Mouse (Mus musculus): Measurements from ENCODE around the gene Lpin1. TPM values are rescaled to one million over a fixed set of nuclear protein-coding genes. Genes with fewer than 3 reads are reported as not detected.

Gene Lpin1
- polyA plus RNA-seq, 1 experiment = 21.2 TPM

DNA sequence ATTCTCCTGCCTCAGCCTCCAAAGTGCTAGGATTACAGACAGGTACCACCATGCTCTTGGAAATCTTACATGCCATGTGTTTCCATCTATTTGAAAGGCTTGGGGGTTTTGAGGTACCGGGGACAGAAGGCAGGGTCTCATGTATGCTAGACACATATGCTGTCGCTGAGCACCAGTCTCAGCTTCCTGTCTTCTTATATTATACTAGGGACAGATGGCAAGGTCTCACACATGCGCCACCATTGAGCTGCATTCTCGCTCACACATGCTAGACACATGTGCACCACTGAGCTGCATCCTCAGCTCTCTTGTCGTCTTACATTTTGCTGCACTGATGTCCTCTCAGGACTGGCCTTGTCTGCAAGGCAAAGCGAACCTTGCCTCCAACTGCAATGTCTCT lies 8.7 kb upstream of the Lpin1 start:
- no peak for DNase-seq (ENCODE audit: extremely low spot score in 1 of 2, low spot score in 1 of 2)

- DNase-seq (ENCODE audit: extremely low spot score in 1 of 2, low spot score in 1 of 2) = peak; percentile 42 to 67
These were observed 7.9 kb upstream of the Lpin1 start for GRCm38 (mm10) chr12:16618512-16619274.

- peak in 1 of 2 experiments; percentile 16 for DNase-seq (ENCODE audit: extremely low spot score in 1 of 2, low spot score in 1 of 2)
These were observed 5.0 kb upstream of the Lpin1 start for GRCm38 (mm10) chr12:16615738-16616137.

- no peak for DNase-seq (ENCODE audit: extremely low spot score in 1 of 2, low spot score in 1 of 2)
These were observed 3.8 kb upstream of the Lpin1 start for GRCm38 (mm10) chr12:16614556-16614955.

DNA sequence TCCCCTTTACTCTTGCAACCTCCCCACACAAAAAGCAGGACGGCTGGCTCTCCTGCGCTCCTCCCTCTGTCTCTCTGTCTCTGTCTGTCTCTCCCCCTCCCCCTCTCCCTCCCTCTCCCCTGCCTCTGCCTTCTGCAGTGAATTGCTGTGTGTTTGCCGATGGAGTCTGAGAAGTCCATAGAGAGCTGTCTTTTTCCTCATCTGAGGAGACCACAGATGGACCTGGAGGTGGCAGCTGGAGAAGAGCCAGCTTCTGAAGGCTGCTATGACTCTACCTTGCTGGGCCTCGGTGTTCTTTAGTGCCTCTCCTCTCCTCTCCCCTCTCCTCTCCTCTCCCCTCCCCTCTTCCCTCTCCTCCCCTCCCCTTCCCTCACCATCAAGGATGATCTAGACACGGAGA lies 5.1 kb downstream of the Lpin1 start:
- DNase-seq (ENCODE audit: extremely low spot score in 1 of 2, low spot score in 1 of 2) = peak; percentile 41 to 51

DNA sequence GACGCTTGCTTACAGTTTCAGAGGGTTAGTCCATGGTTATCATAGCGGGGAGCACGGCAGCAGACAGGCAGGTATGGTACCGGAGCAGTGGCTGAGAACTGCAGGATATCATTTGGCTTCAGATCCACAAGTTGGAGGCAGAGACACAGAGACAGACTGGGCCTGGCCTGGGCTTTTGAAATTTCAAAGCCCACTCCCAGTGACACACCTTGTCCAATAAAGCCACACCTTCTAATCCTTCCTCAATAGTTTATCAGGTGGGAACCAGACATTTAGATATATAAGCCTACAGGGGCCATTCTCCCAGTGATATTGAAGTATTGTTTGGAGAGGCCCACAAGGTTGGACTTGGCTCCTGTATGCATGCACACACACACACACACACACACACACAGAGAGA lies 8.5 kb downstream of the Lpin1 start:
- no peak for DNase-seq (ENCODE audit: extremely low spot score in 1 of 2, low spot score in 1 of 2)

DNA sequence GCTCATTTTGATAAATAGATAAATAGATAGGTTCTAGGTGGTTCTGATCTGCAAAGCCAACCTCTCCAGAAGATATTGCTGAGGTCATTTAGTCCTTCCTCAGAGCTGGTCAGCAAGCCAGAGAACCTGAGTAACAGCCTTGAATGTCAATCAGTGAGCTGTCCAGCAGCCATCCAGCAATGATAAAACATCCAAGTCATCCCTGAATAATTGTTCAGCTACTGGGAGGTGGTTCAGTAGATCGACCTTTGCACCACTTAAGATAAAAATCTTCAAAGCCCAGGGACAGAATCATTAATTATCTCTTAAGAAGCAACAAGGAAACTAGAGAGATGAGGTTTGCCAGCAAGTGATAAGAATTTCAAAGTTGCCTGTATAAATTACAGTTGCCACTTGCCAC lies 10.4 kb downstream of the Lpin1 start:
- no peak for DNase-seq (ENCODE audit: extremely low spot score in 1 of 2, low spot score in 1 of 2)

- DNase-seq (ENCODE audit: extremely low spot score in 1 of 2, low spot score in 1 of 2) = no peak
These were observed 11.4 kb downstream of the Lpin1 start for GRCm38 (mm10) chr12:16599359-16599758.

DNA sequence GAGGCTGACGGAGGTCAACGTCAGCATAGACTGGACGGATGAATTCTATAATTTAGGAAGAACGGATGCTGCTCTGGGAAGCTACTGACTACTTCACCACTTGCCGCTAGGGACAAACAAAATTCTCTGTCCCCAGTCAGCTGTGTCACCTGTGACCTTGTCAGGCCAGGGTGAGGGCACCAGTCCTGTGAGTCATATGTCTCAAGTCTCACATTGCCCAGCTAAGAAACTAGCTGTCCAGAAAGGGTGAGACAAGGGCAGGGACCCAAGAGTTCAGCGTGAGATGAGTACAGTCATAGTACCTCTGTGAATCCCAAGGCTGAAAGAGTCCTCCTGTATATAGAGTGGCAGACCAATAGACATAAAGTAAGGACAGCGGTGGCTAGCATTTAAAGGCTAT lies 17.0 kb downstream of the Lpin1 start:
- DNase-seq (ENCODE audit: extremely low spot score in 1 of 2, low spot score in 1 of 2) = no peak

DNA sequence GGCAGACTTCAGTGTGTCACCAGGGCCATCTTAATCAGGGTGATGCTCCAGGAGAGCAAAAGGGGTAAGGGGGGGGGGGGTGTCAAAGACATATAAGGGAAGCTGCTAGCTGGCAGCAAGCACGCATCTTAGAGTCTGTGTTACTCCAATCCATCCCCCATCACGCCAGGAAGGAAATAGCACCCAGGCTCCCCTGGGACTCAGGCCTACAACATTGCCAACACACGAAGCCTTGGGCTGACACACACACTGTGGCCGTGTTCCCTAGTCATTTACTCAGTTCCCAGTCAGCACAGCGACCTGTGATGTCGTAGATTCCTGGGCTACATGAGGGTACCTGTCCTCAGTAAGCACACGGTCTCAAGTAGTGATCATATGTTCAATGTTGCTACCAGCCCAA lies 17.8 kb downstream of the Lpin1 start:
- no peak for DNase-seq (ENCODE audit: extremely low spot score in 1 of 2, low spot score in 1 of 2)

- DNase-seq (ENCODE audit: extremely low spot score in 1 of 2, low spot score in 1 of 2) = no peak
These were observed 18.3 kb downstream of the Lpin1 start for GRCm38 (mm10) chr12:16592451-16592850.

DNA sequence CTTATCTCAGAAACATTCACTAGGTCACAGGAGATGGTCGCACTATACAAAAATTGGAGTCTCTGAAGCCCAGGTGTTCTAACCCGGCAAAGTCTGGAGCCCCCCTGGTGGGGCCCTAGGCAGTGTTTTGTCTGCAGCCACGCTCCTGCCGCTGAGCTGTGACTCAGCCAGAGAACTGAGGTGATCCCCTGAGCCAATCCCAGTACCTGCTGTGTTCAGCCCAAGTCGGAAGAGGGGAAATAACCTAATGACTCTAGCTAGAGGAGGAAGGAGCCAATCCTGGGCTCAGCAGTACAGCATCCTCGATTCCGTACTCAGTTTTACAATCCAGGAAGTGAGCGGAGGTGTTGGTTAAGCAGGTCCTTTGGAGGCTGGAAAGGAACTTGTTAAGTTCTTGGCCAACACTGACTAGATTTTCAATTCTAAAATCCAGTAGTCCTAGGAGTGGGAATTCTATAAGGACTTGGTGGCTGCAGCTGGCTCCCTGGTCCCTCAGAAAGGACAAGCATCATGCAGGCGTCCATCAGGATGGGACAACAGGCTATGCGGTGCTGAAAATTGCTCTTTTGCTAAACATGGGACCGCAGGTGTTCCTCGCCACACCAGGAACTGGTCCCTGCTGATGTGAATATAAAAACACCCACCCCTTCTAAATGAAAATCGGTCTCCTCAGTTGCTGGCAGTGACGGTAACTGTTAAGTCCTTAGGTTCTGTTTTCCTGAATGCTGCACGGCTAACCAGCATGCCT lies 19.1 kb downstream of the Lpin1 start:
- DNase-seq (ENCODE audit: extremely low spot score in 1 of 2, low spot score in 1 of 2) = peak; percentile 63 to 89

GRCm38 (mm10) chr12:16589966-16590365 lies 20.8 kb downstream of the Lpin1 start:
- DNase-seq (ENCODE audit: extremely low spot score in 1 of 2, low spot score in 1 of 2) = no peak

GRCm38 (mm10) chr12:16589204-16589949 lies 21.4 kb downstream of the Lpin1 start:
- peak; percentile 78 to 90 for DNase-seq (ENCODE audit: extremely low spot score in 1 of 2, low spot score in 1 of 2)

GRCm38 (mm10) chr12:16588396-16589042 lies 22.2 kb downstream of the Lpin1 start:
- peak in 1 of 2 experiments; percentile 42 for DNase-seq (ENCODE audit: extremely low spot score in 1 of 2, low spot score in 1 of 2)

GRCm38 (mm10) chr12:16587767-16588166 lies 23.0 kb downstream of the Lpin1 start:
- no peak for DNase-seq (ENCODE audit: extremely low spot score in 1 of 2, low spot score in 1 of 2)

- DNase-seq (ENCODE audit: extremely low spot score in 1 of 2, low spot score in 1 of 2) = no peak
These were observed 23.7 kb downstream of the Lpin1 start for GRCm38 (mm10) chr12:16587111-16587510.

DNA sequence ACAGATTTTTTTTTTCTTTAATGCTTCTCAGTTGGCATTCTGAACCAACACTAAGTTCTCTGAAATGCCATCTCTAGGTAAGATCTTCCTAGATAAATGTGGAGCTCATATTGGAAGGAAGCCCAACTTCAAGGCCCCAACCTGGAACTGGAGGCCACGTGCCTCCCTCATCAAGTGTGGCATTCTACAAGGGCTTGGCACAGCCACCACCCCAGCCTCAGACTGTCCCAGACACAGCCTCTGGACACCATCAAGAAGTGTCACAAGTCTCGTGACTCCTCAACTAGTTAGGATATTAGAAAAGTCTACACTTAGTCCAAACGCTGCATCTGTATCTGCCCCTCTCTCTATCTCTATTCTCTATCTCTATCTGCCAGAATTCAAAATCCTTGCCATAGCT lies 25.8 kb downstream of the Lpin1 start:
- no peak for DNase-seq (ENCODE audit: extremely low spot score in 1 of 2, low spot score in 1 of 2)

GRCm38 (mm10) chr12:16584035-16584682 lies 26.6 kb downstream of the Lpin1 start:
- DNase-seq (ENCODE audit: extremely low spot score in 1 of 2, low spot score in 1 of 2) = no peak

DNA sequence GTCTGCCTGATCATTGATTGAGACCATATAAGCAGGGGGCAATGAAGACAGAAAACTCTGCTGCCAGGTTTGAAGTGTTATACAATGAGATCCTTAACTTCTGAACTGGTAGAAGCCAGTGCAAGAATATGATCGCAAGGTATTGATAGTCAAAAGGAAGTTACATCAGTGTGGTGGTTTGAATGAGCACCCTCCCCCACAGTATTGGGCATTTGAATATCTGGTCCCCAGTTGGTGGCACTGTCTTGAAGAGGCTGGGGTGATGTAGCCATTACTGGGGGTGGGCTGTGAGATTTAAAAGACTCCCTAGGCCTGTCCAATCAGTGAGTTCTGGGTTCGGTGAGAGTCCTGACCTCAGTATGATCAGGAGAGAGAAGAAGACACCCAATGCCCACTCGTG lies 27.5 kb downstream of the Lpin1 start:
- DNase-seq (ENCODE audit: extremely low spot score in 1 of 2, low spot score in 1 of 2) = no peak

All from frontal cortex, adult 2 months (tissue).